Mouse (Mus musculus) layer of hippocampus, postnatal 10 days (tissue): Measurements from ENCODE around the gene Olfr873. TPM values are rescaled to one million over a fixed set of nuclear protein-coding genes. Genes with fewer than 3 reads are reported as not detected.
"Not testable (repeated sequence)": the region's sequence is repeated elsewhere in the genome, so short reads cannot be mapped to it uniquely, and the experiment has no call there.

Experiments
- DNase-seq, 2 experiments: peaks; one replicate each; pipeline ENCODE4 v3.0.0; 2021; ENCODE audit warnings: low spot score in 2 of 2
- long read RNA-seq: library from polyadenylated mRNA; stranded (forward); transcript quantifications from one replicate; pipeline ENCODE4 v2.0.0, GENCODE M21; 2023
- total RNA-seq, 2 experiments: library from RNA; stranded (reverse); gene quantifications; 2 replicates each; pipeline ENCODE4 v1.2.3; 2021

The Olfr873 gene
- total RNA-seq = not detected
- long read RNA-seq = 0 reads

DNA sequence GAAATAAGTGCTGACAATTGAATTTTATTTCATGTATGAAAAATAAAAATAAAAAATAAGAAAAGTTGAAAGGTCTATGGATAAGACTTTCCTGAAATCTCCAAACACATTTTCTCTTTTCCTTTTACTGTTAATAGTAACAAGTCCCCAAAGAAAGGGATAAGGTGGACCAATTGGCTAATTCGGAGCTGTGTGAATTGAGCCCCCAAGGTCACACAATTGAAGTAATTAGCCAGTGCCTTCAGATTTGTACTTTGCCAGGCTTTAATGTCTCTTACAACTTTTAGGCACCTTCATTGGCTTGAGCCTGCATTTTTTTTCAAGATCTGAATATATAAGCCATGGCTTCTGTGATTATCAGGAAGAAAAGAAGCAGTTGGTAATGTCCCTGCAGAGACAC lies at the start of gene Olfr873:
Gene Olfr873, plus strand, starts transcription at position 301 of the 400 bp plus-strand sequence.
- DNase-seq = no peak

DNA sequence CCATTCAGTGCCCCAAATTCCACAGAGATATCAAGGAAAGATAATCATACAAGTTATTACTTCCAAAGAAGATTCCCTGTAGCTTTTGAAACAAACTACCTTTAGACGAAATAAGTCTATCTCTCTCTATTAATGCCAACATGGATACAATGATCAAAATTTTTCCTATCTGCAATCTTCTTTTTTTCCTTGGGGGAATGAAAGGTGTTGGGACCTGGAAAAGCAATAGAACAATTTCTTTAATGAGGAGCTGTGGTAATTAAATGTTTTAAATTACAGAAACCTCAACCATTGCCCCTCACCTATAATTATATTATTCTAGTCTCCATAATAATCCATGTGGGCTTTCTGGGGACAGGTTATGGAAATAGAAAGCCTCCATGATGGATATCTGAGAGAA lies 16.3 kb upstream of the Olfr873 start, which contains the start of gene Olfr39:
Gene Olfr39, plus strand, starts transcription at position 301 of the 400 bp plus-strand sequence.
- no peak for DNase-seq

DNA sequence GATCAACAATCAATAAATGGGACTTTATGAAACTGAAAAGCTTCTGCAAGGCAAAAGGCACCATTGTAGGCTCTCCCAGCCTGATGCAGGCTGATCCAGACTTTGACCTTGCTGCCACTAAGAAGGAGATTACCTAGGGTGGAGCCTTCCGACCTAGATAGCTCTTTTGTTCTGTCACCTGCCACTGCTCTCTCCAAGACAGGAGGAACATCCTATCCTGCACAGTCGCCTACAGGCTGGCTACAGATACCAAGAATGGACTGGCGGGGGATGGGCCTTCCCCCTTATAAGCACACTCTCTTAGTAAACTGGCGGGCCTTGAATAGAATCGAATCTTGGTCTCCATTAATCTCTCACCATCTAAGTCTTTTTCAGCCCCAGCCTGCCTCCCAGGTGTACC lies 2.8 kb upstream of the Olfr873 start:
- not testable (repeated sequence) for DNase-seq

DNA sequence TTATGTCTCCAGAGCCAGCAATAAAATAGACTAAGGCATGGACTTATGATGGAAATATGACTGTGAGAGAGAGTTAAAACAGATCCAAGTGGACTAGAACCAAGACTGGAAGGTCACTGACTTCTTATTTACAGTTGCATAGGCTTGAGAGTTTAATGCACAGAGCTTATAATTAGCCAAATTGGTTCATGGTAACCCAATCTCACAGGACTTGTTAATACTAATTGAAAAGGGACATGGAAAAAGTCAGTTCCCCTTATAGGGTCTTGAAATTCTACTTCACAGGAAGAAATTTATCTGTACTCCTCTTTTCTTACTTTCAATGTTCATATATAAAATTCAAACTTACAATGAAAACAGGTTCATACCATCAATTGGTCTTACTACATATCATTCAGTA lies 37.7 kb downstream of the Olfr873 start, which contains the start of gene Olfr18:
Gene Olfr18, minus strand, starts transcription at position 101 of the 400 bp plus-strand sequence.
- no peak for DNase-seq

DNA sequence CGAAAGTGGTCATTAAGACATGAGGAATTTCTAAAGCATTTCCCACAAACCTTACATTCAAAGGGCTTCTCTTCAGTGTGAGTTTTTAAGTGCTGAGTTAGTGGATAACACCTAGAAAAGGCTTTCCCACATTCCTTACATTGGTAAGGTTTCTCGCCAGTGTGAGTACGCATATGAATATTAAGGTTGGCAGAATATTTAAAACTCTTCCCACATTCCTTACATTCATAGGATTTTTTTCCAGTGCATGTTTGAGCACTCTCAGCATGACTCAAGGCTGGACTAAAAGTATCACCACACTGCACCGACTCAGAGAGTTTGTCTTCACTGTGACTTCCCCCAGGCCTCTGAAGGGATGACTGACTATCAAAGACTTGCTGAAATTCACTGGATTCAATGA lies 50.2 kb downstream of the Olfr873 start:
- no peak for DNase-seq

Other genes with a start within 250 kb of the Olfr873 start
- gene Olfr867, start 241.0 kb upstream of the Olfr873 start, total RNA-seq = not detected
- gene Olfr868, start 199.9 kb upstream of the Olfr873 start, total RNA-seq = not detected
- not detected for gene Olfr869, start 169.5 kb upstream of the Olfr873 start, total RNA-seq
- gene Olfr870, start 124.5 kb upstream of the Olfr873 start, total RNA-seq = not detected
- gene Olfr871, start 86.3 kb upstream of the Olfr873 start, total RNA-seq = not detected
- not detected for gene Olfr872, start 61.4 kb upstream of the Olfr873 start, total RNA-seq
- not detected for gene Olfr39, start 16.2 kb upstream of the Olfr873 start, total RNA-seq
- gene Olfr18, start 37.6 kb downstream of the Olfr873 start, total RNA-seq = not detected
- 10 to 100 TPM; 13.2 to 16.9 TPM for gene Zfp560, start 86.6 kb downstream of the Olfr873 start, total RNA-seq
- gene Zfp26, start 161.6 kb downstream of the Olfr873 start, total RNA-seq = 10 to 100 TPM; 31.6 to 35.6 TPM
- 10 to 100 TPM; 34.1 to 36.8 TPM for gene Zfp426, start 194.2 kb downstream of the Olfr873 start, total RNA-seq
- 10 to 100 TPM; 60.2 to 63.5 TPM for gene Zfp266, start 222.9 kb downstream of the Olfr873 start, total RNA-seq